Mouse (Mus musculus): Measurements from ENCODE around the gene Arhgef11. TPM values are rescaled to one million over a fixed set of nuclear protein-coding genes. Genes with fewer than 3 reads are reported as not detected.

Arhgef11 gene
- polyA plus RNA-seq, 1 experiment = 6.1 TPM

- H3K79me2 ChIP-seq (ENCODE audit: control insufficient read depth, insufficient read depth) = no peaks in the 10 kb centered on the region
- H3K27me3 ChIP-seq (ENCODE audit: control insufficient read depth, insufficient read depth, insufficient read length) = no peaks in the 10 kb centered on the region
- H3K4me3 ChIP-seq = no peak overlapping the region
- no peak overlapping the region for H3K4me2 ChIP-seq (ENCODE audit: low read depth)
- peaks cover 16% of the 10 kb centered on the region for H3K36me3 ChIP-seq (ENCODE audit: control insufficient read depth, insufficient read depth)
- no peak for TF ChIP-seq CEBPB (IDR thresholded peaks at IDR 0.05; ENCODE audit: insufficient read depth, poor library complexity, severe bottlenecking)
- no peak for TF ChIP-seq E2F4 (IDR thresholded peaks at IDR 0.05; ENCODE audit: insufficient read depth)
- no peak for TF ChIP-seq SRF (IDR thresholded peaks at IDR 0.05; ENCODE audit: control insufficient read depth, insufficient read length, low read depth)
- no peak for TF ChIP-seq TCF3 (IDR thresholded peaks at IDR 0.05; ENCODE audit: insufficient read length, low read depth)
- no peak for TF ChIP-seq TCF12 (IDR thresholded peaks at IDR 0.05; ENCODE audit: insufficient read depth, poor library complexity, severe bottlenecking)
- TF ChIP-seq MAX (IDR thresholded peaks at IDR 0.05; ENCODE audit: low read depth) = no peak
- TF ChIP-seq MYOD1 (IDR thresholded peaks at IDR 0.05; ENCODE audit: control insufficient read depth in 1 of 3, insufficient read length in 2 of 3, low read depth in 2 of 3) = no peak
- TF ChIP-seq USF1 (IDR thresholded peaks at IDR 0.05; ENCODE audit: low read depth) = no peak
- TF ChIP-seq POLR2AphosphoS2 (IDR thresholded peaks at IDR 0.05; ENCODE audit: insufficient read length, low read depth) = no peak
- no peak for TF ChIP-seq REST (IDR thresholded peaks at IDR 0.05; ENCODE audit: insufficient read depth, insufficient read length)
- TF ChIP-seq MYOG (IDR thresholded peaks at IDR 0.05; ENCODE audit: control insufficient read depth in 1 of 3, insufficient read depth in 1 of 3, insufficient read length in 2 of 3, low read depth in 2 of 3) = no peak
- no peak for TF ChIP-seq POLR2A (IDR thresholded peaks at IDR 0.05; ENCODE audit: insufficient read length, low read depth)
- H3ac ChIP-seq (ENCODE audit: control insufficient read depth, insufficient read length) = no peak overlapping the region
Observed at GRCm38 (mm10) chr3:87728696-87729095, 111.3 kb downstream of the Arhgef11 start.

GRCm38 (mm10) chr3:87733098-87733497, 115.7 kb downstream of the Arhgef11 start:
- TF ChIP-seq USF1 (IDR thresholded peaks at IDR 0.05; ENCODE audit: low read depth) (no peak), CEBPB (IDR thresholded peaks at IDR 0.05; ENCODE audit: insufficient read depth, poor library complexity, severe bottlenecking) (no peak), POLR2AphosphoS2 (IDR thresholded peaks at IDR 0.05; ENCODE audit: insufficient read length, low read depth) (no peak), TCF3 (IDR thresholded peaks at IDR 0.05; ENCODE audit: insufficient read length, low read depth) (no peak), POLR2A (IDR thresholded peaks at IDR 0.05; ENCODE audit: insufficient read length, low read depth) (no peak), REST (IDR thresholded peaks at IDR 0.05; ENCODE audit: insufficient read depth, insufficient read length) (no peak)
- no peaks in the 10 kb centered on the region for H3K79me2 ChIP-seq (ENCODE audit: control insufficient read depth, insufficient read depth)
- H3K27me3 ChIP-seq (ENCODE audit: control insufficient read depth, insufficient read depth, insufficient read length) = no peaks in the 10 kb centered on the region
- H3K4me2 ChIP-seq (ENCODE audit: low read depth) = no peak overlapping the region
- H3K4me3 ChIP-seq = no peak overlapping the region
- H3ac ChIP-seq (ENCODE audit: control insufficient read depth, insufficient read length) = no peak overlapping the region
- peaks cover 8% of the 10 kb centered on the region for H3K36me3 ChIP-seq (ENCODE audit: control insufficient read depth, insufficient read depth)

- TF ChIP-seq TCF3 (IDR thresholded peaks at IDR 0.05; ENCODE audit: insufficient read length, low read depth) (no peak), POLR2A (IDR thresholded peaks at IDR 0.05; ENCODE audit: insufficient read length, low read depth) (no peak), MYOD1 (IDR thresholded peaks at IDR 0.05; ENCODE audit: control insufficient read depth in 1 of 3, insufficient read length in 2 of 3, low read depth in 2 of 3) (no peak), CEBPB (IDR thresholded peaks at IDR 0.05; ENCODE audit: insufficient read depth, poor library complexity, severe bottlenecking) (no peak), MAX (IDR thresholded peaks at IDR 0.05; ENCODE audit: low read depth) (no peak), E2F4 (IDR thresholded peaks at IDR 0.05; ENCODE audit: insufficient read depth) (no peak), SRF (IDR thresholded peaks at IDR 0.05; ENCODE audit: control insufficient read depth, insufficient read length, low read depth) (no peak), MYOG (IDR thresholded peaks at IDR 0.05; ENCODE audit: control insufficient read depth in 1 of 3, insufficient read depth in 1 of 3, insufficient read length in 2 of 3, low read depth in 2 of 3) (no peak), TCF12 (IDR thresholded peaks at IDR 0.05; ENCODE audit: insufficient read depth, poor library complexity, severe bottlenecking) (no peak), POLR2AphosphoS2 (IDR thresholded peaks at IDR 0.05; ENCODE audit: insufficient read length, low read depth) (no peak), USF1 (IDR thresholded peaks at IDR 0.05; ENCODE audit: low read depth) (no peak), REST (IDR thresholded peaks at IDR 0.05; ENCODE audit: insufficient read depth, insufficient read length) (no peak)
- no peaks in the 10 kb centered on the region for H3K79me2 ChIP-seq (ENCODE audit: control insufficient read depth, insufficient read depth)
- H3K27me3 ChIP-seq (ENCODE audit: control insufficient read depth, insufficient read depth, insufficient read length) = no peaks in the 10 kb centered on the region
- no peak overlapping the region for H3K4me2 ChIP-seq (ENCODE audit: low read depth)
- no peak overlapping the region for H3ac ChIP-seq (ENCODE audit: control insufficient read depth, insufficient read length)
- H3K4me3 ChIP-seq = no peak overlapping the region
- peaks cover 4% of the 10 kb centered on the region for H3K36me3 ChIP-seq (ENCODE audit: control insufficient read depth, insufficient read depth)
Observed at GRCm38 (mm10) chr3:87733984-87734761, 116.8 kb downstream of the Arhgef11 start.

GRCm38 (mm10) chr3:87735335-87735734, 118.0 kb downstream of the Arhgef11 start:
- no peaks in the 10 kb centered on the region for H3K79me2 ChIP-seq (ENCODE audit: control insufficient read depth, insufficient read depth)
- H3ac ChIP-seq (ENCODE audit: control insufficient read depth, insufficient read length) = no peak overlapping the region
- H3K4me2 ChIP-seq (ENCODE audit: low read depth) = no peak overlapping the region
- H3K27me3 ChIP-seq (ENCODE audit: control insufficient read depth, insufficient read depth, insufficient read length) = no peaks in the 10 kb centered on the region
- H3K36me3 ChIP-seq (ENCODE audit: control insufficient read depth, insufficient read depth) = no peaks in the 10 kb centered on the region
- no peak for TF ChIP-seq POLR2A (IDR thresholded peaks at IDR 0.05; ENCODE audit: insufficient read length, low read depth)
- no peak for TF ChIP-seq REST (IDR thresholded peaks at IDR 0.05; ENCODE audit: insufficient read depth, insufficient read length)
- no peak for TF ChIP-seq TCF3 (IDR thresholded peaks at IDR 0.05; ENCODE audit: insufficient read length, low read depth)
- no peak for TF ChIP-seq TCF12 (IDR thresholded peaks at IDR 0.05; ENCODE audit: insufficient read depth, poor library complexity, severe bottlenecking)
- TF ChIP-seq SRF (IDR thresholded peaks at IDR 0.05; ENCODE audit: control insufficient read depth, insufficient read length, low read depth) = no peak
- TF ChIP-seq USF1 (IDR thresholded peaks at IDR 0.05; ENCODE audit: low read depth) = no peak
- no peak for TF ChIP-seq MYOD1 (IDR thresholded peaks at IDR 0.05; ENCODE audit: control insufficient read depth in 1 of 3, insufficient read length in 2 of 3, low read depth in 2 of 3)
- no peak for TF ChIP-seq MAX (IDR thresholded peaks at IDR 0.05; ENCODE audit: low read depth)
- no peak for TF ChIP-seq CEBPB (IDR thresholded peaks at IDR 0.05; ENCODE audit: insufficient read depth, poor library complexity, severe bottlenecking)
- no peak for TF ChIP-seq POLR2AphosphoS2 (IDR thresholded peaks at IDR 0.05; ENCODE audit: insufficient read length, low read depth)
- TF ChIP-seq MYOG (IDR thresholded peaks at IDR 0.05; ENCODE audit: control insufficient read depth in 1 of 3, insufficient read depth in 1 of 3, insufficient read length in 2 of 3, low read depth in 2 of 3) = no peak
- TF ChIP-seq E2F4 (IDR thresholded peaks at IDR 0.05; ENCODE audit: insufficient read depth) = no peak
- H3K4me3 ChIP-seq = no peak overlapping the region
